Mouse (Mus musculus) cerebellum, adult 8-10 months (tissue): ENCODE measurements at regions not wholly inside any gene's neighbourhood (a gene's known extent, or its start where the extent isn't known, plus 50 kb on each side); places are given as distances from the start of the nearest gene placed in this dataset.

Source experiments
- DNase-seq: peaks from one replicate; pipeline ENCODE4 v3.0.0; 2022

GRCm38 (mm10) chr12:110389439-110389838, 57.5 kb upstream of the Ppp2r5c start:
- DNase-seq, result no peak

- no peak for DNase-seq
These were observed 55.5 kb upstream of the Ppp2r5c start for GRCm38 (mm10) chr12:110391464-110391863.

- no peak for DNase-seq
These were observed 53.4 kb upstream of the Ppp2r5c start for GRCm38 (mm10) chr12:110393555-110393954.
